Mouse (Mus musculus) heart, embryonic 10.5 days (tissue): ENCODE results near the gene Rundc3b. TPM values are rescaled to one million over a fixed set of nuclear protein-coding genes. Genes with fewer than 3 reads are reported as not detected.

Experiments used
- DNase-seq: peaks from one replicate; pipeline ENCODE4 v3.0.0-alpha.2; 2017; ENCODE audit warnings: low spot score
- H3K27ac ChIP-seq: fragments of 300-500 bp; sonication (generic); 2 replicates; pipeline ENCODE4 v1.5.1; 2016; ENCODE audit warnings: mild to moderate bottlenecking
- H3K27me3 ChIP-seq: fragments of 300-500 bp; sonication (generic); 2 replicates; pipeline ENCODE4 v1.6.1; 2016; ENCODE audit warnings: mild to moderate bottlenecking; ENCODE audit not compliant: poor library complexity, insufficient read depth, severe bottlenecking
- H3K36me3 ChIP-seq: fragments of 300-500 bp; sonication (generic); 2 replicates; pipeline ENCODE4 v1.6.1; 2016; ENCODE audit warnings: mild to moderate bottlenecking, moderate library complexity
- H3K4me1 ChIP-seq: fragments of 300-500 bp; sonication (generic); 2 replicates; pipeline ENCODE4 v1.6.1; 2016; ENCODE audit warnings: mild to moderate bottlenecking
- H3K4me3 ChIP-seq: fragments of 300-500 bp; sonication (generic); 2 replicates; pipeline ENCODE4 v1.5.1; 2016; ENCODE audit warnings: mild to moderate bottlenecking, moderate library complexity
- H3K9me3 ChIP-seq: fragments of 300-500 bp; sonication (generic); 2 replicates; pipeline ENCODE4 v1.6.1; 2016; ENCODE audit warnings: mild to moderate bottlenecking, moderate library complexity
- WGBS: fragments of 180-500 bp; shearing (Covaris S2); methylation state at CpG from one replicate; pipeline ENCODE4 v1.1.7; 2016; 5-methylcytosine and 5-hydroxymethylcytosine counted together
- polyA plus RNA-seq: library from polyadenylated mRNA; unstranded; fragments of >200 nt; fragmentation: Nextera tagmentation; extraction: Ambion mirVana; gene quantifications from 2 replicates; pipeline ENCODE4 v1.2.1, GENCODE M21; 2016

Rundc3b gene
- polyA plus RNA-seq = 1.1 and 1.6 TPM in 2 replicates

- peak within 1 kb of the TSS; percentile 79 for H3K27ac ChIP-seq
- DNase-seq = peak; percentile 92
- H3K4me3 ChIP-seq = peak within 1 kb of the TSS; percentile 86
- peaks cover 9% of the 10 kb centered on the region; the same call in 1 of the 2 replicates for H3K4me1 ChIP-seq
- under 1% methylated on average over 47 of the region's 74 CpGs for WGBS
- no peaks in the 10 kb centered on the region for H3K36me3 ChIP-seq
- no peaks in the 10 kb centered on the region for H3K27me3 ChIP-seq
- no peaks in the 10 kb centered on the region for H3K9me3 ChIP-seq
These were observed at the start of gene Rundc3b for GRCm38 (mm10) chr5:8622596-8623231. Rundc3b (minus strand) TSS chr5:8622952.

GRCm38 (mm10) chr5:8669606-8670005 is 46.9 kb upstream of the Rundc3b start:
- WGBS = 84% methylated on average over 1 of the region's 1 CpGs
- Histone ChIP-seq H3K27me3 (no peaks in the 10 kb centered on the region), H3K9me3 (no peaks in the 10 kb centered on the region), H3K4me1 (no peaks in the 10 kb centered on the region), H3K4me3 (no peak overlapping the region), H3K27ac (no peak overlapping the region), H3K36me3 (no peaks in the 10 kb centered on the region)
- no peak for DNase-seq

DNA sequence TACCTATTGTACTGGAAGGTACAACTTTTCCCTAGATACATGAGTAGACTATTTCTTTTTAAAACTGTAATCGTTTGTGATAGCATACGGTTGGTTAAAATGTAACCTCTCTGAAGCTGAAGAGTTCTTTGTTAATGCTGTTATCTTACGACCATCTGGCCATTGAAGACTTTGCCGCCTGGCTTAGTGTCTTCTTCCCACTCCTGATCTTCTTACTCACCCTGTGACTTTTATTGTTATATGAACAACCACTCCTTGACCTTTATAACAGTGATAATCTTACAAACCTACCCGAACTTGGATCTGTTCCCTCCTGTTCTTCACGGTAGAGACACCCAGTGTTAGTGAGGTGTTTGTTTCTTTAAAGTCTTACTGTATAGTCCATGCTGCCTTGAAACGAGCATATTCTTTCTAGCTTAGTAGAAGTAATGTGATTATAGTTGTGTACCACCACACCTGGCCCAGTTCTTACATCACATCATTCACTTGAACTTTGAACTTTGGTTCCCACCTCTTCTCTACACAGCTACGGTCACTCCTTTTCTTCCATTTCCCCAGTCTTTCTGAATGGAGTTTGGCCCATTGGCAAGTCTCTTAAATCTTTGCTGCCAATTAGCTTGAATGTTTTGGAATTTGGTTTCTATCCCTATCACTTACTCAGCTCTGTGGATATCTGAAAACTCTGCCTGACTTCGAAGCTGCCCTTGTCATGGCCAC is 45.2 kb upstream of the Rundc3b start:
- 76% methylated on average over 9 of the region's 9 CpGs for WGBS
- Histone ChIP-seq H3K27me3 (no peaks in the 10 kb centered on the region), H3K9me3 (no peaks in the 10 kb centered on the region), H3K4me1 (no peaks in the 10 kb centered on the region), H3K27ac (no peak overlapping the region), H3K36me3 (no peaks in the 10 kb centered on the region), H3K4me3 (no peak overlapping the region)
- DNase-seq = no peak

- 72% methylated on average over 3 of the region's 3 CpGs for WGBS
- Histone ChIP-seq H3K27me3 (no peaks in the 10 kb centered on the region), H3K4me1 (no peaks in the 10 kb centered on the region), H3K27ac (no peak overlapping the region), H3K36me3 (no peaks in the 10 kb centered on the region), H3K9me3 (no peaks in the 10 kb centered on the region), H3K4me3 (no peak overlapping the region)
- no peak for DNase-seq
These were observed 41.9 kb upstream of the Rundc3b start for GRCm38 (mm10) chr5:8664678-8665077.

DNA sequence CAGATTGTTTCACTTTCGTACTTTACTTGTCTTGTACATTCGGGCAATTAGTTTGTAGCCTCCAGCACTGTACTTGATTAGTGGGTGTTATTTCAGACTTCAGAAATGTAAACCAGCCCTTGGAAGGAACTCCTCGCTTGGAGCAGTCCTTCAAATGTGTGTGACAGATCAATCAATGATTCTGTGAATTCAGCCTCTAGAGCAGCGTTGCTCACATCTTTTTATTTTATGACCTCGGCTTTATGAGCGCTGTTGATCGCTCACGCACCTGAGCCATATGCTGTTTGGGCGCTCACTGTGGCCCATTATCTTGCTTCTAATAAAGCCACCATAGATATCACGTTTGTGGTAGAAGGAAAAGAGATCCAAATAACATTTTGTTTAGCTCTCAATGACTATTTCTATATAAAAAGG is 38.0 kb upstream of the Rundc3b start:
- no peak for DNase-seq
- no peaks in the 10 kb centered on the region for H3K9me3 ChIP-seq
- no peaks in the 10 kb centered on the region for H3K27me3 ChIP-seq
- no peaks in the 10 kb centered on the region for H3K4me1 ChIP-seq
- no peak overlapping the region for H3K27ac ChIP-seq
- H3K4me3 ChIP-seq = peak overlapping the region; percentile 61
- H3K36me3 ChIP-seq = no peaks in the 10 kb centered on the region
- 79% methylated on average over 10 of the region's 10 CpGs for WGBS

- no peaks in the 10 kb centered on the region for H3K4me1 ChIP-seq
- no peaks in the 10 kb centered on the region for H3K27me3 ChIP-seq
- H3K36me3 ChIP-seq = no peaks in the 10 kb centered on the region
- DNase-seq = peak; percentile 75
- peak within 1 kb of the TSS; percentile 61 for H3K4me3 ChIP-seq
- 0 out of 2 replicates have a peak within 1 kb of the TSS, but pooled peaks have one; percentile 44 for H3K27ac ChIP-seq
- WGBS = 6% methylated on average over 37 of the region's 37 CpGs
- no peaks in the 10 kb centered on the region for H3K9me3 ChIP-seq
These were observed 37.4 kb upstream of the Rundc3b start, which contains the start of gene Abcb1a for GRCm38 (mm10) chr5:8659911-8660737. Abcb1a (plus strand) TSS chr5:8660077.

- Histone ChIP-seq H3K27ac (no peak overlapping the region), H3K36me3 (no peaks in the 10 kb centered on the region), H3K4me1 (no peaks in the 10 kb centered on the region), H3K4me3 (no peak overlapping the region), H3K9me3 (no peaks in the 10 kb centered on the region), H3K27me3 (no peaks in the 10 kb centered on the region)
- WGBS = 77% methylated on average over 2 of the region's 2 CpGs
- DNase-seq = no peak
These were observed 29.3 kb upstream of the Rundc3b start for GRCm38 (mm10) chr5:8652085-8652484.

DNA sequence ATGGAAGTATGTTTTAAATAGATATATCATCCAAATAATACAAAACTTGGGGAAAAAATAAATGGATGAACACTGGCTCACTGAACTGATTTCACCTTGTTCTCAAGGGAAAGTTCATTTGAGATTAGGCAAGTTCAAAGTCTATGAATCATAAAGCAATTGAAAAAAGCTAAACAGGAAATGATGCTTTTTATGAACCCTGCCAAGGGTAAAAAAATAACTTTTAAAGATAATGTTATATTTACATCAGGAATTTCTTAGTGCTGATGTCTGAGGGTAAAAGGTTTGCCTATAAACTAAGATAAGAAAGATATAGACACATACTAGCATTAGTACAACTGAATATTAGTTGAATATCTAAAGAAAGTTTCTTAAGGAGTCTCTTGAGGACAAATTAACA is 26.0 kb upstream of the Rundc3b start:
- no peak overlapping the region for H3K4me3 ChIP-seq
- H3K9me3 ChIP-seq = no peaks in the 10 kb centered on the region

DNA sequence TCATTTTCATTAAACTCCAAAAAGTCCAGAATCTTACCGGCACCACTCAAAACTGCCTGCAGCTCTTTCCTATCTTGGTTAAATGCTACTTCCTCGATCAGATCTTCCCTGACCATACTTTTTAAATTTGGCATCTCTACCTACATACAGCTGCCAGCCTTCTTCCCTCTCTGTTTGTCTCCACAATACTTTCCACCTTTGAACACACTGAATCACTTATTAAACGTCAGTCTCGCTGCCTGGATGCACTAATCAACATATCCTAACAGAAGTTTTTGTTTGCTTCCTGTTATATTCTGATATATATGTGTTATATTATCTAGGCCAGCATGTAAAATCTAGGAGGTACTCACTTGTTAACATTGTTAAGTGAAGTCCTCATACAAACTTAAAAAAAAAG is 25.5 kb upstream of the Rundc3b start:
- no peaks in the 10 kb centered on the region for H3K9me3 ChIP-seq
- no peaks in the 10 kb centered on the region for H3K4me1 ChIP-seq
- H3K4me3 ChIP-seq = no peak overlapping the region
- H3K27ac ChIP-seq = no peak overlapping the region
- H3K27me3 ChIP-seq = no peaks in the 10 kb centered on the region
- H3K36me3 ChIP-seq = no peaks in the 10 kb centered on the region
- no peak for DNase-seq
- WGBS = 81% methylated on average over 4 of the region's 4 CpGs

More for the DNA sequence above, 26.0 kb upstream of the Rundc3b start:
- no peaks in the 10 kb centered on the region for H3K27me3 ChIP-seq
- H3K27ac ChIP-seq = no peak overlapping the region
- H3K36me3 ChIP-seq = no peaks in the 10 kb centered on the region
- no peak for DNase-seq
- no peaks in the 10 kb centered on the region for H3K4me1 ChIP-seq

DNA sequence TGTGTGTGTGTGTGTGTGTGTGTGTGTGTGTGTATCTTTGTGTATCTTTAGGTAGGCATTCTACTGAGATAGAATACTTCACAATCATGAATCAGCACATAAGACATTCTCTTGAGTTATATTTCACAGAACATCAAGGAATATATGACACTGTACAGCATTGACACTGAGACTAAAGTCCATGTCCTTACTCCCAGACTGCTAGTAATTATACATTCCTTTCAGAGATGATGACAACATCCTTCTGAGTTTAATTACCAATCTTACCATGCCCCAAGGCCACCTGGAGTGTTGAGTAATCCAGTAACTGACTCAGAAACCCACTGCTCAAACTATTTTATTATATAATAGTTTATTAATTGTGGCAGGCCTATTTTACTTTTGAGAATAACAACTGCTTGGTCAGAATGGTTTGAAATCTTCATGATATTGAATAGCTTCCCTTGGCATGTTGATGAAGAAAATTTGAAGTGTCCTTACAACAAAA is 11.8 kb upstream of the Rundc3b start:
- H3K4me1 ChIP-seq = no peaks in the 10 kb centered on the region
- no peaks in the 10 kb centered on the region for H3K36me3 ChIP-seq
- no peak overlapping the region for H3K27ac ChIP-seq
- no peak for DNase-seq
- H3K4me3 ChIP-seq = no peak overlapping the region
- H3K27me3 ChIP-seq = no peaks in the 10 kb centered on the region
- no peaks in the 10 kb centered on the region for H3K9me3 ChIP-seq

DNA sequence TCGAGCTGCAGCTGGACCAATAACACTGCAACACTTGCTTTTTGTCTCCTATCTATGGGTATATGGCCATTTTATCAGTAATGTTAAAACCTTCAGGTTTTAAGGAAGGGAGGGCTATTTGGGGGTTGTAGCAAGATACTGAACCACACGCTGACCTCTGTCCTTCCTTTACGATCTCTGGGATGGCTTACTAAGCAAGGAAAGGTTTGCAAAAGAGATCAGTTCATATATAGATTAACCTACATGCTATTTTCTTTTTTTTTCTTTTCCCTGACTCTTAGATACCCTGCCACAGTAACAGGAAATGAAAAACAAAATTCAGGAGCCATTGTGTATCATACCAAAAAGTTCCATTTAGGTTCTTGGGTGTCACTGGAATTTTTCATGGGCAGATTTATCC is 10.1 kb upstream of the Rundc3b start:
- 71% methylated on average over 3 of the region's 3 CpGs for WGBS
- Histone ChIP-seq H3K4me3 (no peak overlapping the region), H3K9me3 (no peaks in the 10 kb centered on the region), H3K27ac (no peak overlapping the region), H3K36me3 (no peaks in the 10 kb centered on the region), H3K27me3 (no peaks in the 10 kb centered on the region), H3K4me1 (no peaks in the 10 kb centered on the region)
- DNase-seq = no peak

DNA sequence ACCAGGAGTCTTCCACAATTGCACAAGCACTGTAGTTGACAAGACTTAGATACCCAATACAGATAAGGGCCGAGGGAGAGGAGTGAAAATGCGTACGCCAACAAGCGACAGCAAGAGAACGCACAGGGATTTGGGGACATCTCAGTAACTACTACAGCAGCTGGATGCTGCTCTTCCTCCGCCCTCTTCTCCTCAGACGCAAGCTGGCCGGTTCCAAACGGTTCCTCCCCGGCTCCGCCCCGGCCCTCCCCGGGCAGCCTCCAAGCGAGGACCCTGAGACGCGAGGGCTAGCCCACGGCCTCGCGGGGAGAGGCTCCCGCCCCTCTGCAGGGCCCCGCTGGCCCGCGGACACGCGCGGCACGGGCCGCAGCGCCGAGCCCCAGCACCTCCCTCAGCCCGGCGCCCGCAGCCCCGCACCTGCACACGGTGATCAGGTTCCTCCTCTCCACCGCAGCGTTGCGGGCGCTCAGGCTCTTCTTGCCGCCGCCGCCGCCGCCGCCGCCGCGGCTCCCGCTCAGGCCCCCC is 619 bp downstream of the Rundc3b start:
- peak overlapping the region; percentile 79 for H3K27ac ChIP-seq
- peaks cover 9% of the 10 kb centered on the region; the same call in 1 of the 2 replicates for H3K4me1 ChIP-seq
- H3K36me3 ChIP-seq = no peaks in the 10 kb centered on the region
- DNase-seq = no peak
- peak overlapping the region; percentile 86 for H3K4me3 ChIP-seq
- WGBS = under 1% methylated on average over 48 of the region's 49 CpGs
- H3K27me3 ChIP-seq = no peaks in the 10 kb centered on the region
- H3K9me3 ChIP-seq = no peaks in the 10 kb centered on the region
